Mouse (Mus musculus) forebrain, postnatal 0 days (tissue): ENCODE measurements around the gene Npas2. TPM values are rescaled to one million over a fixed set of nuclear protein-coding genes. Genes with fewer than 3 reads are reported as not detected.
A peak's percentile ranks its signal among the peaks of the same experiment; 100 is the strongest.

Source experiments
- ATAC-seq: fragments of 200-750 bp; cut with Nextera tagmentation; 2 replicates; pipeline ENCODE4 v1.8.0; 2017; ENCODE audit warnings: mild to moderate bottlenecking, moderate library complexity
- DNase-seq: peaks from one replicate; pipeline ENCODE4 v3.0.0-alpha.2; 2015
- H3K27ac ChIP-seq: fragments of 300-500 bp; sonication (generic); 2 replicates; pipeline ENCODE4 v1.5.1; 2014; ENCODE audit warnings: low read depth, mild to moderate bottlenecking, antibody characterized with exemption, low read length, moderate library complexity, mixed read lengths
- H3K27me3 ChIP-seq: fragments of 300-500 bp; sonication (generic); 2 replicates; pipeline ENCODE4 v1.6.1; 2014; ENCODE audit warnings: mild to moderate bottlenecking, low read length, mixed read lengths; ENCODE audit not compliant: insufficient read depth
- H3K36me3 ChIP-seq: fragments of 300-500 bp; sonication (generic); 2 replicates; pipeline ENCODE4 v1.6.1; 2014; ENCODE audit warnings: mild to moderate bottlenecking, moderate library complexity; ENCODE audit not compliant: insufficient read depth
- H3K4me1 ChIP-seq: fragments of 300-500 bp; sonication (generic); 2 replicates; pipeline ENCODE4 v1.6.1; 2014; ENCODE audit warnings: antibody characterized with exemption; ENCODE audit not compliant: insufficient read depth
- H3K4me2 ChIP-seq: fragments of 300-500 bp; sonication (generic); 2 replicates; pipeline ENCODE4 v1.6.1; 2014; ENCODE audit warnings: low read depth, mild to moderate bottlenecking, moderate library complexity
- H3K4me3 ChIP-seq: fragments of 300-500 bp; sonication (generic); 2 replicates; pipeline ENCODE4 v1.5.1; 2014; ENCODE audit warnings: low read depth, low read length, mixed read lengths
- H3K9ac ChIP-seq: fragments of 300-500 bp; sonication (generic); 2 replicates; pipeline ENCODE4 v1.6.1; 2014; ENCODE audit warnings: mild to moderate bottlenecking
- H3K9me3 ChIP-seq: fragments of 300-500 bp; sonication (generic); 2 replicates; pipeline ENCODE4 v1.6.1; 2016; ENCODE audit warnings: low read length
- CTCF ChIP-seq: sonication (generic); IDR thresholded peaks from 2 replicates; pipeline ENCODE4 v1.5.1; 2016; ENCODE audit warnings: antibody characterized with exemption, control low read depth, low read depth
- WGBS: fragments of 180-500 bp; shearing (Covaris S2); extraction: QIAGEN DNeasy Blood & Tissue Kit; methylation state at CpG from one replicate; pipeline ENCODE4 v1.1.7; 2014; 5-methylcytosine and 5-hydroxymethylcytosine counted together
- polyA plus RNA-seq: library from polyadenylated mRNA; unstranded; fragments of >200 nt; fragmentation: Nextera tagmentation; extraction: Ambion mirVana; gene quantifications from 2 replicates; pipeline ENCODE4 v1.2.1, GENCODE M21; 2015
- total RNA-seq: library from RNA; depleted of rRNA; stranded (reverse); fragments of >200 nt; gene quantifications from 2 replicates; pipeline ENCODE4 v1.2.3, GENCODE M21; 2014

The Npas2 gene
- total and polyA plus RNA-seq, 2 experiments from 2014 or later, result 3.3 to 4.6 TPM

- no peaks in the 10 kb centered on the region for H3K27me3 ChIP-seq
- DNase-seq (no peak), ATAC-seq (no peak)
- no peaks in the 10 kb centered on the region for H3K36me3 ChIP-seq
- 64% methylated on average over 7 of the region's 7 CpGs for WGBS
- no peaks in the 10 kb centered on the region for H3K9me3 ChIP-seq
- H3K4me3 ChIP-seq, result no peak overlapping the region
- no peak overlapping the region for H3K4me2 ChIP-seq
- TF ChIP-seq CTCF, result no peak
- 0 out of 2 replicates have a peak, but pooled peaks cover 4% of the 10 kb centered on the region for H3K4me1 ChIP-seq
- no peak overlapping the region for H3K27ac ChIP-seq
- no peak overlapping the region for H3K9ac ChIP-seq
Observed at GRCm38 (mm10) chr1:39362515-39362893, 169.0 kb downstream of the Npas2 start.

DNA sequence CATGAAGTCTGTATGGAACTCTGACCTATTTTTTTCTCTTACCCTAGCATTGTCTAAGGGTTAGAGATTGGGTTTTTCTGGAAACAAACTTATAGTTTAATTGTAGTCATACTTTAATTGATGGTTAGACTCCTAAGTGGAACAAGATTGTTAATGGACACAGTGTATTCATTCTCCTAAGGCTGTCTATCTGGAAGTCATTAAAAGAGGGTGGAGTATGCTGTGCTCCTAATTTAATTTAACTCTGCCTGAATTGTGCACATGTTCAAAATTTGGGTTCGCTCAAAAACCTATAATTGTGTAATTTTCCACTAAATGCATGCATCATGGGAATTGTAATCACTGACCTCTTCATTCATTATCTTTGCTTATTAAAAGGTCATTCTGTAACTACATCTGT, 172.0 kb downstream of the Npas2 start:
- 78% methylated on average over 1 of the region's 1 CpGs for WGBS
- no peak for TF ChIP-seq CTCF
- peaks cover 8% of the 10 kb centered on the region for H3K36me3 ChIP-seq

DNA sequence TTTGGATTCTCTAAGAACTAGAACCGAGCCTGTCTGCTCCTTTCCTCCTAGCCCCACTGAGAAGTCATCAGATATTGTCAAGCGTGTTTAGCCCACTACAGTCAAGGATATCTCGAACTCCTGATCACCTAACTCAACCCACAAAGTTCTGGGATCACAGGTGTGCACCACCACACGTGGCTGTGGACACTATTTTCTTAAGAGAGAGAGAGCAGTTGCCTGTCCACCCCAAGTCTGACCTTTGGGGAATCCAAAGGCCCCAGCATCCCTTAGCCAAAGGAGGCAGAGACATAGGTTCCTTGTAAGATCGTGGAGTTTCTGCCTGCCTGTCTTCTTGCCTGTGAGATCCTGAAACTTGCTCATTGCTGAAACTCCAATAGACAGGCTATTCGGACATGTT, 173.5 kb downstream of the Npas2 start:
- Histone ChIP-seq H3K27ac (peak overlapping the region; percentile 91), H3K9ac (peak overlapping the region; percentile 96), H3K4me1 (0 out of 2 replicates have a peak, but pooled peaks cover 4% of the 10 kb centered on the region), H3K4me3 (peak overlapping the region; percentile 76), H3K9me3 (no peaks in the 10 kb centered on the region), H3K27me3 (no peaks in the 10 kb centered on the region), H3K36me3 (peaks cover 20% of the 10 kb centered on the region), H3K4me2 (peak overlapping the region; percentile 72)
- DNase-seq, result no peak
- no peak for TF ChIP-seq CTCF
- peak; percentile 5 for ATAC-seq
- WGBS, result 20% methylated on average over 6 of the region's 6 CpGs

More for the DNA sequence above, 172.0 kb downstream of the Npas2 start:
- no peak for ATAC-seq
- Histone ChIP-seq H3K27ac (no peak overlapping the region), H3K4me3 (no peak overlapping the region), H3K27me3 (no peaks in the 10 kb centered on the region), H3K9ac (no peak overlapping the region), H3K4me2 (no peak overlapping the region), H3K9me3 (no peaks in the 10 kb centered on the region), H3K4me1 (0 out of 2 replicates have a peak, but pooled peaks cover 4% of the 10 kb centered on the region)
- DNase-seq, result no peak

GRCm38 (mm10) chr1:39367601-39368266, 174.2 kb downstream of the Npas2 start, which contains the start of gene Rpl31:
TSS of gene Rpl31 (plus strand) at chr1:39367842.
- TF ChIP-seq CTCF, result no peak
- ATAC-seq (peak; percentile 99), DNase-seq (peak; percentile 97)
- Histone ChIP-seq H3K4me1 (0 out of 2 replicates have a peak, but pooled peaks cover 4% of the 10 kb centered on the region), H3K36me3 (peaks cover 27% of the 10 kb centered on the region), H3K9ac (peak within 1 kb of the TSS; percentile 96), H3K4me3 (peak within 1 kb of the TSS; percentile 76), H3K9me3 (no peaks in the 10 kb centered on the region), H3K27me3 (no peaks in the 10 kb centered on the region), H3K4me2 (peak within 1 kb of the TSS; percentile 72), H3K27ac (peak within 1 kb of the TSS; percentile 91)
- 1% methylated on average over 62 of the region's 62 CpGs for WGBS

GRCm38 (mm10) chr1:39368267-39368841, 174.8 kb downstream of the Npas2 start:
- H3K4me2 ChIP-seq, result peak overlapping the region; percentile 72
- peak overlapping the region; percentile 76 for H3K4me3 ChIP-seq
- no peak for TF ChIP-seq CTCF
- ATAC-seq (peak; percentile 32), DNase-seq (peak; percentile 58)
- no peaks in the 10 kb centered on the region for H3K9me3 ChIP-seq
- 1% methylated on average over 34 of the region's 34 CpGs for WGBS
- H3K36me3 ChIP-seq, result peaks cover 33% of the 10 kb centered on the region
- H3K9ac ChIP-seq, result peak overlapping the region; percentile 96
- peak overlapping the region; percentile 91 for H3K27ac ChIP-seq
- 0 out of 2 replicates have a peak, but pooled peaks cover 4% of the 10 kb centered on the region for H3K4me1 ChIP-seq
- H3K27me3 ChIP-seq, result no peaks in the 10 kb centered on the region

DNA sequence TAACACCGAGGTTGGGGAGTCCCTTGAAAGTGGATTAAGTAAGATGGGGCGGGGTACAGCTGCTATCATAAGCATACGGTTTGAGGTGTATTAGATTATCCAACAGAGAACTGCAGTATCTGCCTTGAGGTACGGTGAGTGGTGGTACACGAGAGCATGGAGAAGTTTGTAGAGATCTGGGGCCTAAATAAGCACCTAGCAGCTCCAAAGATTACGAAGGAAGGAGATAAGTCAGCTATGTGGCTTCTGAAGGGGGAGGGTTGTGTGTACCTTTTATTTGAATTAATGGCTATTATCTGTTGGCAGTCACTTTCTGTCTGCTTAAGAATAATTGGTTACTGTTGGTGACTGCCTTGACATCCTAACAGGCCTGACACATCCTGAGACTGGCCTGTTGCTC, 176.9 kb downstream of the Npas2 start:
- Histone ChIP-seq H3K27me3 (no peaks in the 10 kb centered on the region), H3K4me2 (no peak overlapping the region), H3K27ac (no peak overlapping the region), H3K4me3 (no peak overlapping the region), H3K4me1 (0 out of 2 replicates have a peak, but pooled peaks cover 4% of the 10 kb centered on the region), H3K9me3 (no peaks in the 10 kb centered on the region), H3K36me3 (peaks cover 47% of the 10 kb centered on the region), H3K9ac (no peak overlapping the region)
- TF ChIP-seq CTCF, result no peak
- no peak for DNase-seq
- 92% methylated on average over 6 of the region's 6 CpGs for WGBS
- no peak for ATAC-seq

GRCm38 (mm10) chr1:39372220-39372843, 178.8 kb downstream of the Npas2 start:
- no peaks in the 10 kb centered on the region for H3K9me3 ChIP-seq
- no peaks in the 10 kb centered on the region for H3K27me3 ChIP-seq
- WGBS, result 74% methylated on average over 8 of the region's 8 CpGs
- H3K36me3 ChIP-seq, result peaks cover 52% of the 10 kb centered on the region
- TF ChIP-seq CTCF, result no peak
- ATAC-seq, result no peak
- no peak overlapping the region for H3K27ac ChIP-seq
- DNase-seq, result no peak
- H3K4me2 ChIP-seq, result no peak overlapping the region
- no peak overlapping the region for H3K4me3 ChIP-seq
- no peaks in the 10 kb centered on the region for H3K4me1 ChIP-seq
- H3K9ac ChIP-seq, result no peak overlapping the region
